Mouse (Mus musculus): ENCODE results near the gene 3110018I06Rik.

The 3110018I06Rik gene

GRCm38 (mm10) chr12:107488371-107488770, at the start of gene 3110018I06Rik:
TSS of gene 3110018I06Rik (plus strand) at chr12:107488632.
- DNase-seq (ENCODE audit: low spot score): no peak

GRCm38 (mm10) chr12:107444681-107445080, 43.8 kb upstream of the 3110018I06Rik start:
- no peak for DNase-seq (ENCODE audit: low spot score)

- no peak for DNase-seq (ENCODE audit: low spot score)
Measured at GRCm38 (mm10) chr12:107457835-107458234, 30.6 kb upstream of the 3110018I06Rik start.

GRCm38 (mm10) chr12:107464731-107465130, 23.7 kb upstream of the 3110018I06Rik start:
- DNase-seq (ENCODE audit: low spot score): peak; percentile 69

- no peak for DNase-seq (ENCODE audit: low spot score)
Measured at GRCm38 (mm10) chr12:107476441-107477291, 11.8 kb upstream of the 3110018I06Rik start.

- DNase-seq (ENCODE audit: low spot score): no peak
Measured at GRCm38 (mm10) chr12:107479350-107479749, 9.1 kb upstream of the 3110018I06Rik start.

- DNase-seq (ENCODE audit: low spot score): no peak
Measured at GRCm38 (mm10) chr12:107483031-107483430, 5.4 kb upstream of the 3110018I06Rik start.

GRCm38 (mm10) chr12:107491344-107491743, 2.9 kb downstream of the 3110018I06Rik start:
- DNase-seq (ENCODE audit: low spot score): no peak

- DNase-seq (ENCODE audit: low spot score): no peak
Measured at GRCm38 (mm10) chr12:107496924-107497323, 8.5 kb downstream of the 3110018I06Rik start.

GRCm38 (mm10) chr12:107509661-107510237, 21.3 kb downstream of the 3110018I06Rik start:
- DNase-seq (ENCODE audit: low spot score): no peak

GRCm38 (mm10) chr12:107511112-107511511, 22.7 kb downstream of the 3110018I06Rik start:
- no peak for DNase-seq (ENCODE audit: low spot score)

GRCm38 (mm10) chr12:107516265-107517217, 28.1 kb downstream of the 3110018I06Rik start:
- no peak for DNase-seq (ENCODE audit: low spot score)

GRCm38 (mm10) chr12:107520941-107521340, 32.5 kb downstream of the 3110018I06Rik start:
- DNase-seq (ENCODE audit: low spot score): no peak

GRCm38 (mm10) chr12:107528346-107528880, 40.0 kb downstream of the 3110018I06Rik start:
- no peak for DNase-seq (ENCODE audit: low spot score)

GRCm38 (mm10) chr12:107532871-107533270, 44.4 kb downstream of the 3110018I06Rik start:
- DNase-seq (ENCODE audit: low spot score): no peak
